Mouse (Mus musculus) forebrain, embryonic 15.5 days (tissue): ENCODE data around the gene Got1. TPM values are rescaled to one million over a fixed set of nuclear protein-coding genes. Genes with fewer than 3 reads are reported as not detected.

Source experiments
- ATAC-seq: fragments of 200-750 bp; cut with Nextera tagmentation; replicated peaks from 2 replicates; pipeline ENCODE4 v1.8.0; 2017; ENCODE audit warnings: mild to moderate bottlenecking, moderate TSS enrichment, moderate library complexity
- H3K27ac ChIP-seq: fragments of 300-500 bp; sonication (generic); replicated peaks from 2 replicates; pipeline ENCODE4 v1.5.1; 2015; ENCODE audit warnings: mild to moderate bottlenecking, inconsistent platforms
- H3K27me3 ChIP-seq: fragments of 300-500 bp; sonication (generic); 2 replicates; pipeline ENCODE4 v1.6.1; 2015; ENCODE audit warnings: inconsistent platforms
- H3K36me3 ChIP-seq: fragments of 300-500 bp; sonication (generic); 2 replicates; pipeline ENCODE4 v1.6.1; 2015; ENCODE audit warnings: mild to moderate bottlenecking, inconsistent platforms
- H3K4me1 ChIP-seq: fragments of 300-500 bp; sonication (generic); 2 replicates; pipeline ENCODE4 v1.6.1; 2015; ENCODE audit warnings: inconsistent platforms
- H3K4me2 ChIP-seq: fragments of 300-500 bp; sonication (generic); replicated peaks from 2 replicates; pipeline ENCODE4 v1.6.1; 2015; ENCODE audit warnings: mild to moderate bottlenecking, inconsistent platforms
- H3K4me3 ChIP-seq: fragments of 300-500 bp; sonication (generic); 2 replicates; pipeline ENCODE4 v1.5.1; 2015; ENCODE audit warnings: mild to moderate bottlenecking, inconsistent platforms
- H3K9ac ChIP-seq: fragments of 300-500 bp; sonication (generic); replicated peaks from 2 replicates; pipeline ENCODE4 v1.6.1; 2015; ENCODE audit warnings: mild to moderate bottlenecking, inconsistent platforms
- H3K9me3 ChIP-seq: fragments of 300-500 bp; sonication (generic); 2 replicates; pipeline ENCODE4 v1.6.1; 2016; ENCODE audit warnings: inconsistent platforms
- WGBS: fragments of 180-500 bp; shearing (Covaris S2); methylation state at CpG from one replicate; pipeline ENCODE4 v1.1.7; 2015; ENCODE audit warnings: mixed read lengths; 5-methylcytosine and 5-hydroxymethylcytosine counted together
- polyA plus RNA-seq: library from polyadenylated mRNA; unstranded; fragments of >200 nt; fragmentation: Nextera tagmentation; extraction: Ambion mirVana; gene quantifications from 2 replicates; pipeline ENCODE4 v1.2.1, GENCODE M21; 2015

Got1 gene
- polyA plus RNA-seq, 1 experiment from 2014 or later, result 75.6 TPM

DNA sequence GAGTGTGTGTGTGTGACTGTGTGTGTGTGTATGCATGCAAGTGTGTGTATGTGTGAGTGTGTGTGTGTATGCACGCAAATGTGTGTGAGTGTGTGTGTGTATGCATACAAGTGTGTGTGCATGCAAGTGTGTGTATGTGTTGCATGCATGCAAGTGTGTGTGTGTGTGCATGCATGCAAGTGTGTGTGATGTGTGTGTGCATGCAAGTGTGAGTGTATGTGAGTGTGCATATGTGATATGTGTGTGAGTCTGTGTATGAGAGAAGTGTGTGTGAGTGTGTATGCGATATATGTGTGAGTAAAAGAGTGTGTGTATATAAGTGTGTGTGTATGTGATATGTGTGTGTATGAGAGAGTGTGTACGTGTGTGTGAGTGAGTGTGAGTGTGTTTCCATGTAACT lies 11.0 kb upstream of the Got1 start:
- H3K4me3 ChIP-seq, result no peak overlapping the region
- H3K9ac ChIP-seq, result no peak overlapping the region
- H3K4me1 ChIP-seq, result 0 out of 2 replicates have a peak, but pooled peaks cover 7% of the 10 kb centered on the region
- no peaks in the 10 kb centered on the region for H3K9me3 ChIP-seq
- 94% methylated on average over 3 of the region's 3 CpGs for WGBS
- H3K4me2 ChIP-seq, result no peak overlapping the region
- H3K27ac ChIP-seq, result no peak overlapping the region
- H3K36me3 ChIP-seq, result no peaks in the 10 kb centered on the region
- no peaks in the 10 kb centered on the region for H3K27me3 ChIP-seq
- no peak for ATAC-seq

DNA sequence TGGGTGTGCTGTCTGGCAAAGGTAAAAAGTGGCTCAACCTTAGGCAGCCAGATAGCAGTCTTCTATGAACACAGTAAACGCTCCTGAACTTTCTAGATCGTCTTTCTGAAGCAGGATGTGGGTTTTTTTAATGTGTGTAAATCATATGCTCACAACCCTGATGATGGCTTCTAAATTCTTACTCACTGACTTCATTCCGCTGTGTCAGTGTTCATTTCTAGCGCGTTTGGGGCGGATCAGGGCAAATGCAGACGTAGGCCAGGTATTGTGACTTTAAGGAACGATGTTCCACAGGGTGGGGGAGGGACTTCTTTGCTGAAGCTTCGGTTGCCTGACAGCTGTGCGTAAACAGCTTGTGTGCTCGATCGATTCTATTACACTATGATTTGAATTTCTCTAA lies 6.5 kb upstream of the Got1 start:
- 0 out of 2 replicates have a peak, but pooled peaks cover 11% of the 10 kb centered on the region for H3K4me1 ChIP-seq
- no peak overlapping the region for H3K4me2 ChIP-seq
- H3K27me3 ChIP-seq, result no peaks in the 10 kb centered on the region
- H3K27ac ChIP-seq, result no peak overlapping the region
- H3K9me3 ChIP-seq, result no peaks in the 10 kb centered on the region
- 0 out of 2 replicates have a peak, but pooled peaks have one; percentile 33 for ATAC-seq
- H3K9ac ChIP-seq, result no peak overlapping the region
- no peaks in the 10 kb centered on the region for H3K36me3 ChIP-seq
- 28% methylated on average over 12 of the region's 12 CpGs for WGBS
- no peak overlapping the region for H3K4me3 ChIP-seq

DNA sequence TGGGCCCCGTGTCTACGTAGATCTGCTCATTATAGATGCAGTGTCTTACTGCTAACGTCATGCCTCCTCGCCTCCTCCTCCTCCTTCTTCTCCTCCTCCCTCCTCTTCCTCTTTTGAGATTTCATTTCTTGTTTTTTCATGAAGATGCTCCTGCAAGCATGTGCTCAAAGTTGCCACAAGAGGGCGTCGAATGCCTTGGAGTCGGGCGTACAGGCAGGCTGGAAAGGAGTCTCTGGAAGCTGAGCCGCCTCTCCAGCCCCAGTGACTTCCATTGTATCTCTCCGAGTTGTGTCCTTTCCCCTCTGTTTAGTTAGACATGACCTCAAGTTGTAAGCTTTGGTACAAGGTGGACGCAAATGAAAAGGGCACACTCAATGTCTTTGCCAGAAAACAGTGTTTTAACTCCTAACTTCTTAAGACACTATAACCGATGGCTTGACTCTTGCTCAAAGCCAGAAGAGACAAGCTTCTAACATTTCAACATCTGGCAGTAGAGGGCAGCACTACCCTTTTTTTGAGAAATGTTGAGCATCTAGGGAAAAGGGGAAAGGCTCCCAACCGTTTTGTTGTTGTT lies 5.9 kb upstream of the Got1 start:
- Histone ChIP-seq H3K9me3 (no peaks in the 10 kb centered on the region), H3K27me3 (no peaks in the 10 kb centered on the region), H3K4me3 (peak overlapping the region; percentile 7; the same call in 1 of the 2 replicates), H3K36me3 (no peaks in the 10 kb centered on the region), H3K4me2 (peak overlapping the region; percentile 45), H3K27ac (no peak overlapping the region), H3K4me1 (peaks cover 15% of the 10 kb centered on the region), H3K9ac (no peak overlapping the region)
- ATAC-seq, result peak; percentile 89
- 1% methylated on average over 13 of the region's 13 CpGs for WGBS

DNA sequence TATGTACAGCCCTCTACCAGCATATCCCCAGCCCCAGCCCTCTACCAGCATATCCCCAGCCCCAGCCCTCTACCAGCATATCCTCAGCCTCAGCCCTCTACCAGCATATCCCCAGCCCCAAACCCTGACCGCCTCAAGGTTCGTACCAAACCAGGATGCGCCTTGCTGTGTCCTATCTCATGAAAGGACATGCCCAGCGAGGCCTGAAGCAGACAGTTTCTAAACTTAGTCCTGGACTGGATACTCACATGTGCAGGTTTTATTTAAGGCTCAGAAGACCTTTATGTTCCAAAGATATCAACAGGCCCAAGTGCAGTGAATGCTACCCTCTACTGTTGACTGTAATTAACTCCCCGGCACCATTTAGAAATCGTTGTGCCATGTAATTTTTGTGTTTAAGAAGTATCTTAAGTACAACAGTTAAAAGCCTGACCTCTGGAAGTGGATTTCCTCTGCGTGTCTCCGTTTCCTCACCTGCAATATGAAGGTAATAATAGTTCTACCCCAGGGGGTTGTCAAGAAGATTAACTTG lies 3.7 kb upstream of the Got1 start:
- Histone ChIP-seq H3K4me3 (no peak overlapping the region), H3K9me3 (no peaks in the 10 kb centered on the region), H3K27me3 (no peaks in the 10 kb centered on the region), H3K36me3 (no peaks in the 10 kb centered on the region), H3K9ac (no peak overlapping the region), H3K4me1 (peaks cover 28% of the 10 kb centered on the region), H3K27ac (no peak overlapping the region), H3K4me2 (no peak overlapping the region)
- WGBS, result 72% methylated on average over 8 of the region's 8 CpGs
- ATAC-seq, result no peak

DNA sequence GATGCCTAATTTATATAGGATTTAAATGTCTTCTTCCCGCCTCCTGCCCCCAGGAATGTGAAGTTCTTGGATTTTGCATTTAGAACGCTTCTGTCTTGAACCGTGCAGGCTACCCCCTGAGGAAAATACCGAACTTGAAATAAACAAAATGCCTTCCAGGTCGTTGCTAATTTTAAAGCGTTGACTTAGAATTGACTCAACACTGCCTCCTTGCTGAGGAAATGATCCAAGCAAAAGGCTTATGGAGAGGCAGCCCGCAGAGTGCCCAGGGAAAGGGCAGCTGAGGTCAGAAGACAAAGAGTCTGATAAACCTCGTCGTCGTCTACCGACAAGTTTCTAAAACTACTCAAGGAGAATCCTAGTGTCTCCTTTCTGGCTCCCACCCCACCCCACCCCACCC lies 2.7 kb upstream of the Got1 start:
- WGBS, result 11% methylated on average over 11 of the region's 11 CpGs
- H3K4me2 ChIP-seq, result no peak overlapping the region
- no peak overlapping the region for H3K27ac ChIP-seq
- H3K4me1 ChIP-seq, result peaks cover 37% of the 10 kb centered on the region
- no peak overlapping the region for H3K4me3 ChIP-seq
- no peak overlapping the region for H3K9ac ChIP-seq
- no peak for ATAC-seq
- no peaks in the 10 kb centered on the region for H3K9me3 ChIP-seq
- H3K27me3 ChIP-seq, result no peaks in the 10 kb centered on the region
- H3K36me3 ChIP-seq, result no peaks in the 10 kb centered on the region

DNA sequence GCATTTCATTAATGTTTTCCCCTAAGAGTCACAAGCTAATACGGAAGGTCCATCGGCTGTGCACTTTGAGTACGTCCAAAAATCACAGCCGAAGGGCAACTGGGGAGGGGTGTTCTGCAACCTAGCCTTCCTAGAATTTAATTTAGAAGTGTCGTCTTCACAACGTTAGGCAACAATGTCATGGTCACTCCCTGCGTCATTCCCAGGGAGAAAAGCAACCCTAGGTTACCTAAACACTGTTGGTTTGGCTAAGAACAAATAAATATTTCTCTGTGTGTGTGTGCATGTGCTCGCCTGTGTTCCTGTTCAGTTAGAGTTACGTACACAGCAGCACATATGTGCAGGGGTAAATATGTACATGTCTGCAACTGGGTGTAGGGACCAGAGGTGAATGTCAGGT lies 1.6 kb upstream of the Got1 start:
- Histone ChIP-seq H3K4me1 (peaks cover 43% of the 10 kb centered on the region), H3K27ac (no peak overlapping the region), H3K4me2 (no peak overlapping the region), H3K36me3 (no peaks in the 10 kb centered on the region), H3K27me3 (no peaks in the 10 kb centered on the region), H3K9ac (no peak overlapping the region), H3K9me3 (no peaks in the 10 kb centered on the region), H3K4me3 (no peak overlapping the region)
- WGBS, result 90% methylated on average over 9 of the region's 9 CpGs
- no peak for ATAC-seq

DNA sequence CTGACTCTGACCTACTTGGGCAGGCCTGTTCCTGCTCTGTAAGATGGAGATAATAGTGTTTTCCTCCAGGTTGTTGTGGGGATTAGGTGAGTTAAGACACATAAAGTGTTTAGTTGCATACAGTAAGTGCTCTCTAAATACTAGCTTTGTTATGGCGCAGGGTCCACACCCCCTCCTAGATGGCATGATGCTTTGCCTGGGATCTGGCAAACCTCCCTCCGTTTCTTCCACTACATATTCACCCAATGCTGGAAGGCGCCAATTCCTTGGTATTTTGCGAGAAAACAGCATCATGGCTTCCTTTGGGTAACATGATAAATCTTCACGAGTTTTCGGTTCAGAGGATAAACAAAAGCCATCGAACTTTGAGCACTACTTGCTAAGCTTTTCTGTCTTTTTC lies 1.2 kb upstream of the Got1 start:
- Histone ChIP-seq H3K4me2 (peak overlapping the region; percentile 63; the same call in 1 of the 2 replicates), H3K36me3 (no peaks in the 10 kb centered on the region), H3K9me3 (no peaks in the 10 kb centered on the region), H3K27ac (no peak overlapping the region), H3K27me3 (no peaks in the 10 kb centered on the region), H3K4me1 (peaks cover 46% of the 10 kb centered on the region), H3K9ac (peak overlapping the region; percentile 81; the same call in 1 of the 2 replicates), H3K4me3 (peak overlapping the region; percentile 72; the same call in 1 of the 2 replicates)
- WGBS, result 90% methylated on average over 7 of the region's 7 CpGs
- ATAC-seq, result no peak

DNA sequence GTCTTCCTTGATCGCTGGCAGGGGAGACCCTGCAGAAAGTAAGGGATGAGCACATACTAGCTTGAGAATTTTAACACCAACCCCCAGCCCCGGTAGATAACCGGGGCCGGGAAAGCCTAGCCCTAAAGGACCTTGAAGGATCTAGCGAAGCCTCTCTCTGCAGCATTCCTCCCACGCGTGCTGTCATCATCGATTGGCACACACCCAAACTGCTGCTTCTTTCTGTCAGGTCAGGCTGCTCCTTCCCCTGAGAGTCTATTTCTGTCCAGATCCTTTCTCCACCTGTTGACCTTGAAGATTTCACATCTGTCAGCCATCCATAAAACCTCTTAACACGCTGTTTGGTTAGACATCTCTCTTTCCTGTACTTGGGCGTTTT lies 688 bp upstream of the Got1 start:
- Histone ChIP-seq H3K27ac (peak overlapping the region; percentile 64; the same call in 1 of the 2 replicates), H3K4me2 (peak overlapping the region; percentile 63), H3K27me3 (no peaks in the 10 kb centered on the region), H3K36me3 (no peaks in the 10 kb centered on the region), H3K9me3 (no peaks in the 10 kb centered on the region), H3K9ac (peak overlapping the region; percentile 81), H3K4me1 (peaks cover 45% of the 10 kb centered on the region), H3K4me3 (peak overlapping the region; percentile 72)
- WGBS, result 19% methylated on average over 10 of the region's 10 CpGs
- no peak for ATAC-seq

DNA sequence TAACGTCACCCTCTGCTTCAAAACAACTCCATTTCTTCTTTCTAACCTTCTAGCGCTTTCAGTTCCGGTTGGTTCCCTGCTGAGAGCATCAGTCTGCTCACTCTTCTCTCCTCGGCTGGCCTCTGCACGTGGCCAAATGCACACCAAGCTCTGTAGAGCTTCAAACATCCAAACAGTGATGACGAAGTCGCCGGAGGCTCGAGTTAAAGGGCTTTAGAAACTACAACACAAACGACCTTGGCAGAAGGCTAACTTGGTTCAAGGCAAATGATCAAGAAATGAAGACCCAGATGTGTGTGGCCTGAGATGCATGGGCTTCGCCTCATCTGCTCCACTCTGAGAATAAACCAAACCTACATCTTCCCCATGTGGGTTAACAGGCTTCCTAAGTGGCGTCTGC lies 854 bp downstream of the Got1 start:
- peaks cover 43% of the 10 kb centered on the region for H3K4me1 ChIP-seq
- H3K36me3 ChIP-seq, result no peaks in the 10 kb centered on the region
- no peak overlapping the region for H3K27ac ChIP-seq
- H3K4me3 ChIP-seq, result peak overlapping the region; percentile 72
- H3K4me2 ChIP-seq, result peak overlapping the region; percentile 66
- peak overlapping the region; percentile 52 for H3K9ac ChIP-seq
- H3K27me3 ChIP-seq, result no peaks in the 10 kb centered on the region
- ATAC-seq, result no peak
- no peaks in the 10 kb centered on the region for H3K9me3 ChIP-seq
- 8% methylated on average over 12 of the region's 12 CpGs for WGBS

DNA sequence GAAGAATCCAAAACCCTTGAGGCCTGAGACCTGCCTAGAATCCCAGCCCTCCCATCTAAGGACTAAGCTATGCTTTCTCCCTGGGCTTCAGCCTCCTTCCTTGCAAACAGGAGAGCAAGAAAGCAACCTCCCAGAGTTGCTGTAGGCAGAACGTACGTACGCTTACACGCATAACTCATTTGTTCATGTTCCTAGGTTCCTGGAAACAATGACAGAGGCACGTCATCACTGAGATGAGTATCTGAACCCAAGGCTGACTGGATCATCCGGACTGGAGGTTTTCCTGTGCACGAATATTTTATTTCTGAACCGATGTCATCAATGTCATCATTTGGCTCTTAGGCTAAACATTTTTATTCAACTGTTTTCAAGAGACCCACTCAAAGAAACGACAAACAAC lies 2.4 kb downstream of the Got1 start:
- Histone ChIP-seq H3K27me3 (no peaks in the 10 kb centered on the region), H3K27ac (no peak overlapping the region), H3K4me2 (no peak overlapping the region), H3K36me3 (no peaks in the 10 kb centered on the region), H3K9me3 (no peaks in the 10 kb centered on the region), H3K4me1 (peaks cover 52% of the 10 kb centered on the region), H3K9ac (peak overlapping the region; percentile 8; the same call in 1 of the 2 replicates), H3K4me3 (no peak overlapping the region)
- 72% methylated on average over 9 of the region's 9 CpGs for WGBS
- ATAC-seq, result no peak

DNA sequence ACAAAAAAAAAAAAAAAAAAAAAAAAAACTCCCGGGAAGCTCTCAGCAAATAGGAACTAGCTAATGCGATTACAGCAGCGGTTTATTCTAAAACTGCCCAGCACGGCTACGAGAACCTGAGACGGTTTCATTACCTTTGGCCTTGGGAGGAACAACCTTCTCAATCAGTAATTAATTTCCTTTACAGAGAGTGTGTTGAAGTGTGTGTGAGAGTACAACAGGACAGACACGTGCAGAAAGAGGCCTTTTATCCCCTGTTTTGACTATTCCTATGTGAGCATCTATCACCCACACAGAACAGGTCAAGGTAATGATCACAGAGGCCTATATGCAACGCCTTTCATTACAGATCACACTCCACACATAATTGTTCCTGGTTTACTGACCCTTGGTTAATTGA lies 3.0 kb downstream of the Got1 start:
- Histone ChIP-seq H3K9me3 (no peaks in the 10 kb centered on the region), H3K36me3 (no peaks in the 10 kb centered on the region), H3K4me3 (no peak overlapping the region), H3K9ac (no peak overlapping the region), H3K4me1 (peaks cover 52% of the 10 kb centered on the region), H3K27ac (no peak overlapping the region), H3K27me3 (no peaks in the 10 kb centered on the region), H3K4me2 (no peak overlapping the region)
- no peak for ATAC-seq
- 3% methylated on average over 8 of the region's 8 CpGs for WGBS

DNA sequence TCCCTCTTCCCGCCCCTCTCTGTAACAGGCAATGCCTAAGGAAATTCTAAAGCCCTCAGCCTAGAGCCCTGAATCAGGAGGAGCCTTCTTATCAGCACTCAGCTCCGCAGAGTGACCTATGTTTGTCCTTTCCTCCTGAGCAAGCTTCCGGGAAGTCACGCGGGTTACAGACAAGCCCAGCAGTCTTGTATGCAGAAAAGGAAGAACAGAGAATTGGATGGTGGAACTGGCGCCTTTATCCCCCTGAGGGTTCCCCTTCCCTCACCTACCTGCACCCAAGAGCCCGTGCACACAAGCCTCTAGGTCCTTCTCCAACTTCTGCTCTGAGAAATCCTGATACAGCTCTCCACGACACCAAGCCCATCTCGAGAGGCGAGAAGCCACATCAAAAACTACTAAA lies 4.0 kb downstream of the Got1 start:
- no peak overlapping the region for H3K9ac ChIP-seq
- H3K36me3 ChIP-seq, result no peaks in the 10 kb centered on the region
- H3K27ac ChIP-seq, result no peak overlapping the region
- no peak overlapping the region for H3K4me3 ChIP-seq
- H3K27me3 ChIP-seq, result no peaks in the 10 kb centered on the region
- H3K4me2 ChIP-seq, result no peak overlapping the region
- WGBS, result 79% methylated on average over 9 of the region's 10 CpGs
- no peak for ATAC-seq
- H3K9me3 ChIP-seq, result no peaks in the 10 kb centered on the region
- peaks cover 49% of the 10 kb centered on the region for H3K4me1 ChIP-seq

DNA sequence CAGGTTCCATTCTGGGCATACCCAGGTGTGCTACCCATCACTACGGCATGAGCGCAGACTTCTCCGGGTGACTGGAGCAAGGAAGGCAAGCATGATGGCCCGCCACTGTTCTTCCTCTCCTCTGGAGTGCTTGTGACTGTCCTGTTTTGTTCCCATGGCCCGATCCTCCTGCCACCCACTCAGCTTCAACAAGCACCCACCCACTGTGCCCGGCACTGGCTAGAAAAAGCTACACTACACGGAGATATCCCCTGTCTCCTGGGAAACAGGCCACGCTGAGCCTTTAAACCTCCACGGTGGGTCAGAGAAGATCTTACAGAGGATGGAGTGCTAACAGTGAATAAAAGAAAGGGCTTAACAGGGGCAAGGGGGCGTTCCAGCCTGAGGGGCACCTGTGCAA lies 5.2 kb downstream of the Got1 start:
- H3K36me3 ChIP-seq, result peaks cover 11% of the 10 kb centered on the region
- no peak overlapping the region for H3K4me2 ChIP-seq
- no peak overlapping the region for H3K27ac ChIP-seq
- peaks cover 43% of the 10 kb centered on the region for H3K4me1 ChIP-seq
- H3K27me3 ChIP-seq, result no peaks in the 10 kb centered on the region
- no peak overlapping the region for H3K9ac ChIP-seq
- no peak overlapping the region for H3K4me3 ChIP-seq
- H3K9me3 ChIP-seq, result no peaks in the 10 kb centered on the region
- no peak for ATAC-seq
- WGBS, result 83% methylated on average over 10 of the region's 10 CpGs
